Mouse (Mus musculus) ES-E14 (cell line): ENCODE measurements around the gene Mecp2. TPM values are rescaled to one million over a fixed set of nuclear protein-coding genes. Genes with fewer than 3 reads are reported as not detected.
A peak's percentile ranks its signal among the peaks of the same experiment; 100 is the strongest.
"Not testable (repeated sequence)": the region's sequence is repeated elsewhere in the genome, so short reads cannot be mapped to it uniquely, and the experiment has no call there.

Source experiments
- DNase-seq: peaks from one replicate; pipeline ENCODE4 v3.0.0-alpha.2; 2013; ENCODE audit warnings: low read depth, low spot score
- H3K27ac ChIP-seq: 2 replicates; pipeline ENCODE4 v1.5.1; 2012; ENCODE audit warnings: low read depth, mild to moderate bottlenecking, low read length, moderate library complexity, mixed read lengths; ENCODE audit not compliant: poor library complexity, insufficient read depth, severe bottlenecking
- H3K36me3 ChIP-seq: 2 replicates; pipeline ENCODE4 v1.6.1; 2012; ENCODE audit warnings: mild to moderate bottlenecking, low read length, moderate library complexity, mixed read lengths; ENCODE audit not compliant: control insufficient read depth, poor library complexity, insufficient read depth, severe bottlenecking
- H3K4me1 ChIP-seq, 2 experiments: fragments of 150-350 bp in 1 of 2; sonication (generic) in 1 of 2; 2 replicates each; pipeline ENCODE4 v1.6.1; 2012; ENCODE audit warnings: low read length in 2 of 2, mild to moderate bottlenecking in 1 of 2, mixed read lengths in 1 of 2; ENCODE audit not compliant: control insufficient read depth in 2 of 2, insufficient read depth in 2 of 2, poor library complexity in 1 of 2
- H3K4me3 ChIP-seq, 2 experiments: fragments of 150-350 bp in 1 of 2; sonication (generic) in 1 of 2; 2 replicates each; pipeline ENCODE4 v1.5.1; 2012; ENCODE audit warnings: low read length in 2 of 2, low read depth in 1 of 2, mild to moderate bottlenecking in 1 of 2, mixed read lengths in 1 of 2; ENCODE audit not compliant: insufficient read depth in 1 of 2, poor library complexity in 1 of 2, severe bottlenecking in 1 of 2
- H3K9ac ChIP-seq: 2 replicates; pipeline ENCODE4 v1.6.1; 2012; ENCODE audit warnings: low read depth, mild to moderate bottlenecking, low read length, mixed read lengths; ENCODE audit not compliant: poor library complexity, insufficient read depth, severe bottlenecking
- H3K9me3 ChIP-seq: fragments of 150-350 bp; sonication (generic); 2 replicates; pipeline ENCODE4 v1.6.1; 2012; ENCODE audit warnings: low read depth, mild to moderate bottlenecking, low read length; ENCODE audit not compliant: control insufficient read depth, insufficient read depth
- CHD2 ChIP-seq: IDR thresholded peaks from 2 replicates; pipeline ENCODE4 v1.6.1; 2014; ENCODE audit warnings: mild to moderate bottlenecking, low read depth, low read length, inconsistent platforms
- HCFC1 ChIP-seq: IDR thresholded peaks from 2 replicates; pipeline ENCODE4 v1.6.1; 2012; ENCODE audit warnings: low read length, inconsistent platforms, borderline replicate concordance; ENCODE audit not compliant: insufficient read depth
- MAFK ChIP-seq: IDR thresholded peaks from 2 replicates; pipeline ENCODE4 v1.6.1; 2014; ENCODE audit warnings: mild to moderate bottlenecking, low read depth, low read length, inconsistent platforms; ENCODE audit not compliant: insufficient read depth
- ZC3H11A ChIP-seq: IDR thresholded peaks from 2 replicates; pipeline ENCODE4 v1.6.1; 2012; ENCODE audit warnings: low read depth, mild to moderate bottlenecking, inconsistent platforms, low read length, borderline replicate concordance
- ZNF384 ChIP-seq: IDR thresholded peaks from 2 replicates; pipeline ENCODE4 v1.6.1; 2012; ENCODE audit warnings: low read depth, low read length, inconsistent platforms
- in situ Hi-C, 2 experiments: fragments of 600-800 bp; cut with MboI; formaldehyde crosslinking; loops; one replicate each; pipeline ENCODE4 v1.15.1; 2025; ENCODE audit warnings: low sequenced_read_pairs in 2 of 2, inconsistent platforms in 1 of 2; ENCODE audit not compliant: unreplicated experiment in 2 of 2
- total RNA-seq: library from RNA; depleted of rRNA; stranded (reverse); fragments of 300-350 nt; gene quantifications from 2 replicates; pipeline ENCODE4 v1.2.3, GENCODE M21; 2012; rRNA removed

The Mecp2 gene
- 9.6 and 10.4 TPM in 2 replicates for total RNA-seq

GRCm38 (mm10) chrX:74135263-74135662, at the start of gene Mecp2:
Gene Mecp2, minus strand, starts transcription at chrX:74135363.
- in situ Hi-C loops, H3K4me3 ChIP-seq, H3K36me3 ChIP-seq, H3K9me3 ChIP-seq, H3K9ac ChIP-seq, DNase-seq, H3K27ac ChIP-seq, H3K4me1 ChIP-seq: not testable (repeated sequence)

GRCm38 (mm10) chrX:74176959-74177358, 41.8 kb upstream of the Mecp2 start, which contains the start of gene Tktl1:
Gene Tktl1, plus strand, starts transcription at chrX:74177259.
- DNase-seq = no peak
- no peaks in the 10 kb centered on the region for H3K4me1 ChIP-seq
- TF ChIP-seq ZC3H11A = no peak
- no peak for TF ChIP-seq ZNF384
- TF ChIP-seq CHD2 = no peak
- TF ChIP-seq MAFK = no peak
- TF ChIP-seq HCFC1 = no peak
- H3K9me3 ChIP-seq = no peaks in the 10 kb centered on the region
- no peak within 1 kb of the TSS for H3K4me3 ChIP-seq
- no peak within 1 kb of the TSS for H3K9ac ChIP-seq
- in situ Hi-C loops = no loop called here
- H3K36me3 ChIP-seq = no peaks in the 10 kb centered on the region
- H3K27ac ChIP-seq = no peak within 1 kb of the TSS

- Histone ChIP-seq H3K27ac (no peak within 1 kb of the TSS), H3K9me3 (no peaks in the 10 kb centered on the region), H3K9ac (no peak within 1 kb of the TSS), H3K36me3 (no peaks in the 10 kb centered on the region), H3K4me1 (no peaks in the 10 kb centered on the region), H3K4me3 (no peak within 1 kb of the TSS)
- DNase-seq = no peak
- in situ Hi-C loops = no loop called here
- TF ChIP-seq ZC3H11A = no peak
- TF ChIP-seq HCFC1 = no peak
- TF ChIP-seq CHD2 = no peak
- no peak for TF ChIP-seq ZNF384
- TF ChIP-seq MAFK = no peak
These were observed 32.6 kb upstream of the Mecp2 start, which contains the start of gene Tex28 for GRCm38 (mm10) chrX:74167738-74168137. Gene Tex28, minus strand, starts transcription at chrX:74167838.

- Histone ChIP-seq H3K9me3 (no peaks in the 10 kb centered on the region), H3K4me1 (no peaks in the 10 kb centered on the region), H3K4me3 (no peak within 1 kb of the TSS), H3K27ac (no peak within 1 kb of the TSS), H3K9ac (no peak within 1 kb of the TSS), H3K36me3 (no peaks in the 10 kb centered on the region)
- in situ Hi-C loops = loop anchor here in 1 of 2 experiments (10.0 kb wide), 1 partner anchor 288 kb away; no protein-coding TSS in a partner anchor
- DNase-seq = no peak
- TF ChIP-seq CHD2 (no peak), ZC3H11A (no peak), HCFC1 (no peak)
These were observed 8.0 kb downstream of the Mecp2 start, which contains the start of gene Opn1mw for GRCm38 (mm10) chrX:74127164-74127563. Gene Opn1mw, plus strand, starts transcription at chrX:74127464.

GRCm38 (mm10) chrX:74124975-74125374, 10.2 kb downstream of the Mecp2 start:
- no peaks in the 10 kb centered on the region for H3K4me1 ChIP-seq
- no peaks in the 10 kb centered on the region for H3K36me3 ChIP-seq
- H3K4me3 ChIP-seq = no peak overlapping the region
- H3K27ac ChIP-seq = no peak overlapping the region
- H3K9me3 ChIP-seq = no peaks in the 10 kb centered on the region
- peak; percentile 11 for DNase-seq
- no peak overlapping the region for H3K9ac ChIP-seq
- no peak for TF ChIP-seq HCFC1
- TF ChIP-seq CHD2 = no peak
- in situ Hi-C loops = loop anchor here in 1 of 2 experiments (10.0 kb wide), 1 partner anchor 290 kb away; no protein-coding TSS in a partner anchor
